Mouse (Mus musculus) liver, embryonic 15.5 days (tissue): ENCODE results near the gene Scnn1a. TPM values are rescaled to one million over a fixed set of nuclear protein-coding genes. Genes with fewer than 3 reads are reported as not detected.

Experiments used
- ATAC-seq: fragments of 200-750 bp; cut with Nextera tagmentation; 2 replicates; pipeline ENCODE4 v1.8.0; 2017; ENCODE audit warnings: moderate number of reproducible peaks, mild to moderate bottlenecking, moderate library complexity; ENCODE audit not compliant: insufficient read depth
- H3K27ac ChIP-seq: fragments of 300-500 bp; sonication (generic); replicated peaks from 2 replicates; pipeline ENCODE4 v1.5.1; 2015; ENCODE audit warnings: mild to moderate bottlenecking, inconsistent platforms
- H3K27me3 ChIP-seq: fragments of 300-500 bp; sonication (generic); 2 replicates; pipeline ENCODE4 v1.6.1; 2015; ENCODE audit warnings: mild to moderate bottlenecking, inconsistent platforms
- H3K36me3 ChIP-seq: fragments of 300-500 bp; sonication (generic); replicated peaks from 2 replicates; pipeline ENCODE4 v1.6.1; 2015; ENCODE audit warnings: moderate library complexity, mild to moderate bottlenecking, inconsistent platforms
- H3K4me1 ChIP-seq: fragments of 300-500 bp; sonication (generic); replicated peaks from 2 replicates; pipeline ENCODE4 v1.6.1; 2015; ENCODE audit warnings: inconsistent platforms
- H3K4me2 ChIP-seq: fragments of 300-500 bp; sonication (generic); 2 replicates; pipeline ENCODE4 v1.6.1; 2015; ENCODE audit warnings: moderate library complexity, mild to moderate bottlenecking, inconsistent platforms
- H3K4me3 ChIP-seq: fragments of 300-500 bp; sonication (generic); replicated peaks from 2 replicates; pipeline ENCODE4 v1.5.1; 2015; ENCODE audit warnings: mild to moderate bottlenecking, inconsistent platforms
- H3K9ac ChIP-seq: fragments of 300-500 bp; sonication (generic); 2 replicates; pipeline ENCODE4 v1.6.1; 2015; ENCODE audit warnings: moderate library complexity, mild to moderate bottlenecking, inconsistent platforms
- H3K9me3 ChIP-seq: fragments of 300-500 bp; sonication (generic); replicated peaks from 2 replicates; pipeline ENCODE4 v1.6.1; 2016; ENCODE audit warnings: inconsistent platforms
- WGBS: fragments of 180-500 bp; shearing (Covaris S2); methylation state at CpG from one replicate; pipeline ENCODE4 v1.1.7; 2015; ENCODE audit warnings: mixed read lengths; ENCODE audit not compliant: insufficient replicate concordance; 5-methylcytosine and 5-hydroxymethylcytosine counted together
- polyA plus RNA-seq: library from polyadenylated mRNA; unstranded; fragments of >200 nt; fragmentation: Nextera tagmentation; extraction: Ambion mirVana; gene quantifications from 2 replicates; pipeline ENCODE4 v1.2.1, GENCODE M21; 2015

The Scnn1a gene
- polyA plus RNA-seq, 1 experiment from 2014 or later = 0.64 TPM

DNA sequence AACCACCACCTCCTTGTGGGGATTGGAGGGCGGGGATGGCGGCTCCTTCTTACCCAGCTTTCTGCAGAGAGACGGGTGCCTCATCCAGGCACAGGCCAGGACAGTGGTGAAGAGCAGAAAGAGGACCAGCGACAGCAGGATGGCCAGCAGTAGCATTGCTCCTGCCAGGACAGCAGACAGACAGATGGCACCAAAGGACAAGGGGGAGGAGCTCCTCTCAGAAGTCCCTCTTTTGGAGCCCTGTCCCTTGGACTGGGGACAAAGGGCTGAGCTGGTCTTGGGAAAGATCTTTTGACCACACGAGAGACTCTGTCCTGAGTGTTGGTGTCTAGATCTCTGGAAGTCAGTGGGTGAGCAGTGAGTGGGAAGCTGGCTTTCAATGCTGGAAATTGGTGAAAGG is 11.1 kb upstream of the Scnn1a start:
- H3K27ac ChIP-seq = no peak overlapping the region
- no peak for ATAC-seq
- H3K36me3 ChIP-seq = peaks cover 30% of the 10 kb centered on the region; the same call in 1 of the 2 replicates
- H3K4me1 ChIP-seq = peaks cover 29% of the 10 kb centered on the region
- H3K9ac ChIP-seq = no peak overlapping the region
- peaks cover 11% of the 10 kb centered on the region for H3K27me3 ChIP-seq
- WGBS = 56% methylated on average over 5 of the region's 5 CpGs
- no peaks in the 10 kb centered on the region for H3K9me3 ChIP-seq
- no peak overlapping the region for H3K4me3 ChIP-seq
- no peak overlapping the region for H3K4me2 ChIP-seq

DNA sequence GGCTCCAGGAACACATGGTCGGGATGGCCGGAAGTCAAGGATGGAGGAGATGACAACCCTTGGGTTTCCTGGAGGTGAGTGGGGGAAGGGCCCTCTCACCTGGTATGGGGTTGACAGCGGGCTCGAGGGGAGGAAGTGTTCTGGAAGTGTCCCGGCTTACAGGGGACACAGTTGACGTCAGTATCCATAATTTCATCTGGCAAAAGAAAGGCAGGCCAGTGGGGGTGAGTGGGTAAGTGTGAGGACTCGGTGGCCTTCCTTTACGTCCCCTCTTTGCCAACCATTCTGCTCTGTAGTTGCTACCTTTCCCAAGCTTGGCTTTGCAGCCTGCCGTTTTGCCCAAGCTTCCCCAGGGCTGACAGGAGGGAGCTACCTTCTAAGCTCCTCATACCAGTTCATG is 8.3 kb upstream of the Scnn1a start:
- Histone ChIP-seq H3K36me3 (peaks cover 19% of the 10 kb centered on the region; the same call in 1 of the 2 replicates), H3K4me3 (peak overlapping the region; percentile 62; the same call in 1 of the 2 replicates), H3K9me3 (no peaks in the 10 kb centered on the region), H3K4me1 (peaks cover 34% of the 10 kb centered on the region), H3K4me2 (peak overlapping the region; percentile 58), H3K9ac (no peak overlapping the region), H3K27me3 (peaks cover 11% of the 10 kb centered on the region), H3K27ac (no peak overlapping the region)
- no peak for ATAC-seq
- WGBS = 71% methylated on average over 9 of the region's 9 CpGs

DNA sequence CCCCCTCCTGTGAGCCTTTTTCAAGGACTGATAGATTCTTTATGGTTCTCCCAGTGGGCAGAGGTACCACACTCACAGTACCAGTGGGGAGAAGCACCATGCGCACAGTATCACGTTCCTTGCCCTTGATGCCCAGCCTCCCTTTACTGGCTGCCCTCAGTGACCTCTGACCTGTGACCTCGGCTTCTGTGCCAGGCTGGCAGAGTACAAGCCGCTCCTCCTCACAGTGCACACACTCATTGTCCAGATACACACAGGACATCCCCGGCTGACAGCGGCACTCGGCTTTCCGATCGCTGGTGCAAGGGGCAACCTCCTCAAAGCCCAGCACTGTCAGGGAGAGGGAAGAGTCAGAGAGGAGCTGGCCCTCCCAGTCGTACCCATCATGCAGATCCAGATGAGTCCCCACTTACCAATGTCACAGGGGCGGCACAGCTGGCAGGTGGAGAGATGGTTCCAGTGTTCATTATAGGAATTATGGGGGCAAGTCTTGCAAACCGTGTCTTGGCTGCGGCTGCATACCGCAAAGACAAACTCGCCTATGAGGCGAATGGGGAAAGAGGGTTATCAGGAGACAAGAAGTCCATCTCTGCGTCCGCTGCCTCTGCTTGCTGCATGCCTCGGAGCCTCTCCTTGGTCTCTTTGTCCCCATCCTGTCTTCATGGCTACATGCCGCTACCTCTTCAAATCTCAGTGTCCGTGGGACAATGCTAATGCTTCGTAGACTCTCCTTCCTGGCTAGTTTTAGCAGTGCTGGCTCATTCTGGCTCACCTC is 7.7 kb upstream of the Scnn1a start:
- Histone ChIP-seq H3K27ac (peak overlapping the region; percentile 75), H3K36me3 (0 out of 2 replicates have a peak, but pooled peaks cover 16% of the 10 kb centered on the region), H3K27me3 (peaks cover 11% of the 10 kb centered on the region), H3K4me3 (peak overlapping the region; percentile 62), H3K9me3 (no peaks in the 10 kb centered on the region), H3K4me2 (peak overlapping the region; percentile 58), H3K4me1 (peaks cover 34% of the 10 kb centered on the region), H3K9ac (peak overlapping the region; percentile 60)
- WGBS = 42% methylated on average over 22 of the region's 22 CpGs
- ATAC-seq = no peak

DNA sequence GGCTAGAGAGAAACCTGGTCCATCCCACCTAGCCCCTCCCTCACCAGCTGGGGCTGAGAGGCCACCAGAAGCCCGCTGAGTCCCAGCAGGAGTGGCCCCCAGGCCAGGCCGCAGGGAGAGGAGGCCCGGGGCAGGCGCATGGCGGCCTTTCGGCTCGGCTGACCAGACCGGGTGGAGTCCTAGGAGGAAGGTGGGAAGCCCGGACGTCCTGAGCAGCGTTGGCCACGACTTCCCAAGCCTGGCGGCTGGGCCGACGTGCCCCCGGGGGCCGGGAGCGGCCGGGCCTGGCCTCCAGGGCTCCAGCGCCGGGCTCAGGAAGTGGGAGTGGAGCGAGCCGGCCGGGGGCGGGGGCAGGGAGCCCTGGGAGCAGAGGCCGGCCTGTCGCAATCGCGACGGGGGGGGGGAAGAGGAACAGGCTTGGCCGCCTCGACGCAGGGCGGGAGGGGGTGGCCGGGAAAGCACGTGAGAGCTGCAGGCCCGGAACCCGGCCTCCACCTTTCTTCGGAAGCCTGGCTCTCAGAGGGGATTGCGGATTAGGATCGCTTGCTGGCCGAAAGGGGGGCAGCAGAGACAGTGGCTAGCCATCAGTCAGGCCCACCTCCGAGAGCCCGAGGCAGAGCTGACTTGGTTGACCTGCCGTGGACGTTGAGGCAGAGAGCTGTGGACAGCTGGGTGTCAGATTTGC is 6.8 kb upstream of the Scnn1a start, which contains the start of gene Ltbr:
Gene Ltbr (minus strand): TSS at position 340 of the 685 bp plus-strand sequence.
- Histone ChIP-seq H3K27me3 (peaks cover 11% of the 10 kb centered on the region), H3K36me3 (0 out of 2 replicates have a peak, but pooled peaks cover 15% of the 10 kb centered on the region), H3K4me3 (peak within 1 kb of the TSS; percentile 62), H3K27ac (peak within 1 kb of the TSS; percentile 75), H3K4me2 (peak within 1 kb of the TSS; percentile 58), H3K4me1 (peaks cover 34% of the 10 kb centered on the region), H3K9ac (peak within 1 kb of the TSS; percentile 60), H3K9me3 (no peaks in the 10 kb centered on the region)
- WGBS = under 1% methylated on average over 45 of the region's 46 CpGs
- ATAC-seq = peak; percentile 78

DNA sequence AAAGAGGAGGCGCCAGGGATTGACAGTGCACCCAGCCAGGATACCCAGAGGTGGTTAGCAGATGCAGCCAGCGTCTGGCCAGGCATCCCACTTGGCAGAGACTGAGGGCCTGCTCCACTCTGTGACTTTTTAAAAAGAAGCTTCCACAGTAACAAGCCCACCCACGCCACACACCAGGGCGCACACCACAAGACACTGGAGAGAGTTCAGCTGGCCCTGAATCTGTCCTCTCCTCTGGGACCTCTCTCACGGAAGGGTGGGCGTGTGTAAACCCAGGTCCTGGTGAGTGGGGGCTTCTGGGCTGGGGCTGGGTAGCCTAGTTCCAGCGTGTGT is 6.3 kb upstream of the Scnn1a start:
- Histone ChIP-seq H3K27ac (peak overlapping the region; percentile 70; the same call in 1 of the 2 replicates), H3K36me3 (0 out of 2 replicates have a peak, but pooled peaks cover 12% of the 10 kb centered on the region), H3K9ac (peak overlapping the region; percentile 60; the same call in 1 of the 2 replicates), H3K9me3 (no peaks in the 10 kb centered on the region), H3K4me2 (peak overlapping the region; percentile 58), H3K4me1 (peaks cover 32% of the 10 kb centered on the region), H3K4me3 (peak overlapping the region; percentile 62), H3K27me3 (peaks cover 11% of the 10 kb centered on the region)
- ATAC-seq = peak; percentile 26
- 50% methylated on average over 7 of the region's 7 CpGs for WGBS

DNA sequence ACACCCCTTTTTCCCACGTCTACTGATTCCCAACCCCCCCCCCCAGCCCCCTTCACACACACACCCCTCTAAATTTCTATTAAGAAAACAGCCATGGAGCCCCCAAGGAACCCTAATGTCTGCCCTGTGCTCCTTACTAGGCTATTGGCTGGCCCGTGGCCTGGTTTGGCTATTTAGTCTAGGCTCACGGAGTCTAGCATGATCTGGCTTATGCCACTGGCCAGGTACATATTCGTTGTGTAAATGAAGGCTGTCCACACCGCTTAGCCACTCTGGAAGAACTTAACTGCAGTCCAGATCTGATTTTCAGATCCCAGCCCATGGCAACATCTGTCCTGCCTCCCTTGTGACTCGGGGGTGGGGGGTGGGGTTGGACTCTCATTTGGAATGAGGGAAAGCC is 5.7 kb upstream of the Scnn1a start:
- Histone ChIP-seq H3K36me3 (0 out of 2 replicates have a peak, but pooled peaks cover 7% of the 10 kb centered on the region), H3K4me2 (no peak overlapping the region), H3K27ac (no peak overlapping the region), H3K27me3 (peaks cover 17% of the 10 kb centered on the region), H3K4me1 (peaks cover 27% of the 10 kb centered on the region), H3K4me3 (no peak overlapping the region), H3K9me3 (no peaks in the 10 kb centered on the region), H3K9ac (no peak overlapping the region)
- no peak for ATAC-seq
- 59% methylated on average over 6 of the region's 6 CpGs for WGBS

DNA sequence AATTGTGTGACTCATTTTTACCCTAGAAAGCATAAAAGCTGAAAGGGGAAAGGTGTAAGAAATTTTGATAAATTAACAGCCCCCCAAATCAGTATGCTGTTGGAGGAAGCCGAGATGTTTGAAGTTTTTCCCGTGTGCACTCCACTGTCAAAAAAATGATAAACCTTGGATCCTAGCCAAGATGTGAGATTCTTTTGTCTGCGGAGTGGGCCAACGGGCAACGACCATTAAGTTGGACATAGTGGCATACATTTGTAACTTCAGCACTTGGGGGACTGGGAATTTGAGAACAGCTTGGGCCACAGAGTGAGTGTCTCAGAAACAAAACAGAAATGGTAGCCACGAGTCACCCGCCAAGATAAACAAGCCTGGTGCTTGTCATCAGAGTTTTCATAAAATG is 3.4 kb upstream of the Scnn1a start:
- no peaks in the 10 kb centered on the region for H3K9me3 ChIP-seq
- peaks cover 28% of the 10 kb centered on the region for H3K4me1 ChIP-seq
- H3K36me3 ChIP-seq = no peaks in the 10 kb centered on the region
- peaks cover 40% of the 10 kb centered on the region for H3K27me3 ChIP-seq
- H3K4me3 ChIP-seq = no peak overlapping the region
- ATAC-seq = no peak
- H3K27ac ChIP-seq = no peak overlapping the region
- H3K9ac ChIP-seq = no peak overlapping the region
- WGBS = 63% methylated on average over 7 of the region's 7 CpGs
- H3K4me2 ChIP-seq = no peak overlapping the region

DNA sequence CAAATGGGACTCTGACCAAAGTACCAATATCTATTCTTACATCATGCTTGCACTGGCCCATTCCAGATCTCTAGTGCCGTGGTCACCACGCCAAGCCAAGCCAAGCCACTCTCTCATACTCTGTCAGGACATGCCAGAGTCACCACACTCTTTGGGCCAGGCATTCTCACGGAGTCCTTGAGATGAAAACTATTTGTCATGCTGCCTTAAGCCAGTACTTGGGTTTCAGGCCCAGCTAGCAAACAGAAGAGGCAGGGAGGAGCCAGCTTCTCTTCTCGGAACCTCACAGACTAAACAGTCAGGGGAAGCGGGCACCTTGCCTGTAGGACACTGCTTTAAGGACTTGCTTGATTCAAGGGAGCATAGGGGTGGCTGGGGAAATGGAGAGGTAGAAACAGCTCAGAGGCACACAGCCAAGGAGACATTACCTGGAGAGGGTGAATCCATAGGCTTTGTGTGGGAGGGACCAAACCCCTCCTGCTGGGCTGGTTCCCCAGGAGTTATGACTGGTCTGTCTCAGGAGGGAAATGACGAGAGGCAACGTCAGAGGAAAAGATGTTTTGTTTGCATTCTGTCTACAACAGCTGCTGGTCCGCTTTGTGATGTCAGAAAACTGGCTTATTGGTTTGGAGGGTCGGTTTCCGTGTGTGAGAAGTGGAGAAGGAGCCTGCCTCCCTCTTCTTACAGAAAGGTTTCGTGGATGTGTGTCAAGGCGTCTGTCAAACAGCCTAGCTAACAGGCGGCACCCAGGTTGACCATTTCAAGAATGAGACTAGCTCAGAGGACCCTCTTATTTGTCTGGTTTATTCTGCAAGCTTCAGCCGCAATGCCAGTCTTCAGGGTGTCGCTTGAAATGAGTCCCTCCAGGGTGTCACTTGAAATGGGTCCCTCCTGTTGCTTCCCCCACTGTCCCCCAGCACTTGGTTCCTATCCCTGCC is 1.2 kb upstream of the Scnn1a start:
- 49% methylated on average over 15 of the region's 15 CpGs for WGBS

DNA sequence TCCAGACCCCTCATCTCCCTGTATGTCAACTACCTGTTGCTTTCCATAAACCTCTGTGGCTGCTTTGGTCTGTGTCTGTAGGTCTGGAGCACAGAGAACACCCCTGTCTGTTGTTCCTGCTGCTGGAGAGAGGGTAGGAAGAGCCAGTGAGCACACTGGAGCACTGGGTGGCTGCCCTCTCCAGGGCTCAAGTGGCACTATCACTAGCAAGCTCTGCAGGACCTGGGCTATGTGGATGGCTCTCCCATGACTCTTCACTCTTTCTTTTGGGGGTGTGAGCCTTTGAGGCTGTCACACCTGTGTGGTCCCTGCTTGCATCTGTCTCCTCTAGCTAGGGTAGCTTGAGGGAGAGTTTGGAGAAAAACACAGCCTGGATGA is 551 bp upstream of the Scnn1a start:
- no peak overlapping the region for H3K9ac ChIP-seq
- peaks cover 37% of the 10 kb centered on the region for H3K27me3 ChIP-seq
- peaks cover 9% of the 10 kb centered on the region; the same call in 1 of the 2 replicates for H3K4me1 ChIP-seq
- no peak overlapping the region for H3K4me2 ChIP-seq
- no peak overlapping the region for H3K27ac ChIP-seq
- H3K36me3 ChIP-seq = no peaks in the 10 kb centered on the region
- ATAC-seq = no peak
- no peak overlapping the region for H3K4me3 ChIP-seq
- H3K9me3 ChIP-seq = no peaks in the 10 kb centered on the region

More for the DNA sequence above, 1.2 kb upstream of the Scnn1a start:
- Histone ChIP-seq H3K4me1 (peaks cover 15% of the 10 kb centered on the region), H3K4me3 (no peak overlapping the region), H3K9me3 (no peaks in the 10 kb centered on the region), H3K27ac (no peak overlapping the region), H3K4me2 (no peak overlapping the region), H3K9ac (no peak overlapping the region), H3K27me3 (peaks cover 37% of the 10 kb centered on the region), H3K36me3 (no peaks in the 10 kb centered on the region)
- ATAC-seq = no peak

DNA sequence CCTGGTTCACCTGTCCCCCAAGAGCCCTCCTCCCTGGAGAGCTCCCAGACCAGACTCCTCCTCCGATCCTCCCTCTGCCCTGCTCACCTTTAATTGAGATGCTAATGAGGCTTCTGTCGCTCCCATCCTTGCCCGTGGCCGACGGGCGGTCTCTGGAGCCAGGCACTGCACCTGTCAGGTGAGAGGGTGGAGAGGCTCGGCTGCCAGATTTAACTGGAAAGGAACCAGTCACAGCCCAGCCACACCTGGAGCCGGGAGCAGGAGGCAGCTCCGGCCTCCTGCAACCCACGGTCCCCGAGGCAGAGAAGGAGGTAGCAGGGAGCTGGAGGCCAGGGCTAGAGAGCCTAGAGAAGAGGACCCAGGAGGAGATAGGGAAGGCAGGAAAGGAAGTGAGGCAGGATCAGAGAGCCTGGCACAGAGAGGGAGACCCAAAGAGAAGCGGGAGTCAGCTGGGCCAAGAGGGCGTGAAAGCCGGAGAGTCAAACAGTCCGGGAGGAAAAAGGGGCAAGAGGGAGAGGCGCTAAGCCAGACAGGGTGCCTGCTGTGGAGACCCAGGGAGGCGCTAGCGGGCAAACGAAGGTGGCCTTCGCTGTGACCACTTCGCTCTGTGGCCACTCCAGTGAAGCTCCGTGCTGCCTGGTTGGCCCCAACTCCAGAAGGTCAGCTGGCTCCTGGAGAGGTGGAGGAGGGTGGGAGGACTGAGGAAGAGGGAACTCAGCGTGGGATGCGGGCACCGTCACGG is 826 bp downstream of the Scnn1a start:
- WGBS = 11% methylated on average over 26 of the region's 26 CpGs
- H3K4me1 ChIP-seq = peaks cover 9% of the 10 kb centered on the region
- no peaks in the 10 kb centered on the region for H3K9me3 ChIP-seq
- H3K27ac ChIP-seq = no peak overlapping the region
- peaks cover 37% of the 10 kb centered on the region for H3K27me3 ChIP-seq
- ATAC-seq = no peak
- H3K9ac ChIP-seq = no peak overlapping the region
- no peaks in the 10 kb centered on the region for H3K36me3 ChIP-seq
- H3K4me3 ChIP-seq = no peak overlapping the region
- H3K4me2 ChIP-seq = peak overlapping the region; percentile 7; the same call in 1 of the 2 replicates
